Mouse (Mus musculus) erythroblast, embryonic 14.5 days (primary cell): ENCODE data around the gene Sptbn1.

Experiments
- GATA1 ChIP-seq: IDR thresholded peaks from 2 replicates; pipeline ENCODE4 v1.6.1; 2012; ENCODE audit warnings: low read length, inconsistent platforms, mixed read lengths
- TAL1 ChIP-seq: IDR thresholded peaks from 3 replicates; pipeline ENCODE4 v1.6.1; 2012; ENCODE audit warnings: low read length, inconsistent platforms, mixed read lengths

GRCm38 (mm10) chr11:30194800-30195199 is 73.2 kb downstream of the Sptbn1 start:
- no peak for TF ChIP-seq TAL1
- no peak for TF ChIP-seq GATA1
